Mouse (Mus musculus) MEL (cell line): ENCODE results near the gene Gdap1l1. TPM values are rescaled to one million over a fixed set of nuclear protein-coding genes. Genes with fewer than 3 reads are reported as not detected.

Experiments used
- DNase-seq: peaks from one replicate; pipeline ENCODE4 v3.0.0; 2011; ENCODE audit warnings: low read depth, low spot score
- H3K27ac ChIP-seq: 2 replicates; pipeline ENCODE4 v1.5.1; 2012; ENCODE audit warnings: low read depth, mild to moderate bottlenecking, control low read depth, low read length, moderate library complexity; ENCODE audit not compliant: control insufficient read depth
- H3K27me3 ChIP-seq, 2 experiments: fragments of 150-350 bp in 1 of 2; sonication (generic) in 1 of 2; 2 replicates each; pipeline ENCODE4 v1.6.1; 2012; ENCODE audit warnings: low read length in 2 of 2, mild to moderate bottlenecking in 2 of 2, improper control_type of control experiment in 1 of 2, moderate library complexity in 1 of 2; ENCODE audit not compliant: insufficient read depth in 2 of 2, control insufficient read depth in 1 of 2
- H3K36me3 ChIP-seq, 2 experiments: 2 replicates each; pipeline ENCODE4 v1.6.1; 2012 to 2014; ENCODE audit warnings: low read length in 2 of 2, improper control_type of control experiment in 1 of 2, inconsistent platforms in 1 of 2, mild to moderate bottlenecking in 1 of 2; ENCODE audit not compliant: insufficient read depth in 2 of 2, control insufficient read depth in 1 of 2
- H3K4me1 ChIP-seq, 2 experiments: fragments of 150-350 bp in 1 of 2; sonication (generic) in 1 of 2; 2 replicates each; pipeline ENCODE4 v1.6.1; 2012; ENCODE audit warnings: low read length in 2 of 2, improper control_type of control experiment in 1 of 2, mild to moderate bottlenecking in 1 of 2; ENCODE audit not compliant: insufficient read depth in 2 of 2, control insufficient read depth in 1 of 2
- H3K4me3 ChIP-seq, 2 experiments: fragments of 150-350 bp in 1 of 2; sonication (generic) in 1 of 2; 2 replicates each; pipeline ENCODE4 v1.5.1; 2012; ENCODE audit warnings: low read depth in 2 of 2, low read length in 2 of 2, mild to moderate bottlenecking in 2 of 2, moderate library complexity in 2 of 2, control low read depth in 1 of 2, improper control_type of control experiment in 1 of 2; ENCODE audit not compliant: control insufficient read depth in 1 of 2, insufficient read depth in 1 of 2
- H3K79me2 ChIP-seq: 2 replicates; pipeline ENCODE4 v1.6.1; 2012; ENCODE audit warnings: mild to moderate bottlenecking, low read length, moderate library complexity; ENCODE audit not compliant: control insufficient read depth, poor library complexity, insufficient read depth
- H3K9ac ChIP-seq: 2 replicates; pipeline ENCODE4 v1.6.1; 2012; ENCODE audit warnings: low read depth, mild to moderate bottlenecking, control low read depth, low read length, moderate library complexity; ENCODE audit not compliant: control insufficient read depth, poor library complexity, severe bottlenecking
- H3K9me3 ChIP-seq: fragments of 150-350 bp; sonication (generic); replicated peaks from 2 replicates; pipeline ENCODE4 v1.6.1; 2012; ENCODE audit warnings: mild to moderate bottlenecking, low read length, improper control_type of control experiment, moderate library complexity; ENCODE audit not compliant: insufficient read depth
- CHD1 ChIP-seq: IDR thresholded peaks from 2 replicates; pipeline ENCODE4 v1.6.1; 2012; ENCODE audit warnings: low read depth, mild to moderate bottlenecking, inconsistent platforms, low read length, improper control_type of control experiment
- CHD2 ChIP-seq: IDR thresholded peaks from 2 replicates; pipeline ENCODE4 v1.6.1; 2011; ENCODE audit warnings: low read length, improper control_type of control experiment
- E2F4 ChIP-seq: IDR thresholded peaks from 2 replicates; pipeline ENCODE4 v1.6.1; 2011; ENCODE audit warnings: low read depth, low read length, improper control_type of control experiment, borderline replicate concordance
- ELF1 ChIP-seq: IDR thresholded peaks from 2 replicates; pipeline ENCODE4 v1.6.1; 2014; ENCODE audit warnings: low read depth, mild to moderate bottlenecking, inconsistent platforms, low read length, improper control_type of control experiment, moderate library complexity
- ETS1 ChIP-seq: IDR thresholded peaks from 2 replicates; pipeline ENCODE4 v1.6.1; 2012; ENCODE audit warnings: low read depth, mild to moderate bottlenecking, inconsistent platforms, low read length, improper control_type of control experiment, moderate library complexity
- GATA1 ChIP-seq: IDR thresholded peaks from 2 replicates; pipeline ENCODE4 v1.6.1; 2011; ENCODE audit warnings: low read depth, low read length, improper control_type of control experiment
- JUND ChIP-seq: IDR thresholded peaks from 2 replicates; pipeline ENCODE4 v1.6.1; 2011; ENCODE audit warnings: low read depth, mild to moderate bottlenecking, improper control_type of control experiment, low read length
- MAX ChIP-seq: IDR thresholded peaks from 2 replicates; pipeline ENCODE4 v1.6.1; 2011; ENCODE audit warnings: low read length, improper control_type of control experiment
- MEF2A ChIP-seq: IDR thresholded peaks from 2 replicates; pipeline ENCODE4 v1.6.1; 2014; ENCODE audit warnings: low read depth, mild to moderate bottlenecking, inconsistent platforms, low read length, improper control_type of control experiment; ENCODE audit not compliant: poor library complexity, insufficient replicate concordance, severe bottlenecking; ENCODE audit errors: extremely low read depth
- MXI1 ChIP-seq: IDR thresholded peaks from 2 replicates; pipeline ENCODE4 v1.6.1; 2011; ENCODE audit warnings: mild to moderate bottlenecking, low read depth, low read length, improper control_type of control experiment
- MYC ChIP-seq: IDR thresholded peaks from 2 replicates; pipeline ENCODE4 v1.6.1; 2011; ENCODE audit warnings: low read depth, mild to moderate bottlenecking, low read length, improper control_type of control experiment, moderate library complexity
- NELFE ChIP-seq: IDR thresholded peaks from 2 replicates; pipeline ENCODE4 v1.6.1; 2011; ENCODE audit warnings: low read depth, low read length, improper control_type of control experiment
- POLR2AphosphoS2 ChIP-seq: IDR thresholded peaks from 2 replicates; pipeline ENCODE4 v1.6.1; 2011; ENCODE audit warnings: low read length, improper control_type of control experiment
- POLR2AphosphoS5 ChIP-seq: IDR thresholded peaks from 2 replicates; pipeline ENCODE4 v1.6.1; 2012; ENCODE audit warnings: low read depth, borderline replicate concordance, mild to moderate bottlenecking, inconsistent platforms, low read length, moderate library complexity, mixed read lengths
- RCOR1 ChIP-seq: IDR thresholded peaks from 2 replicates; pipeline ENCODE4 v1.6.1; 2012; ENCODE audit warnings: low read depth, mild to moderate bottlenecking, inconsistent platforms, low read length, improper control_type of control experiment
- SIN3A ChIP-seq: IDR thresholded peaks from 2 replicates; pipeline ENCODE4 v1.6.1; 2012; ENCODE audit warnings: low read length, improper control_type of control experiment, inconsistent platforms
- TAL1 ChIP-seq: IDR thresholded peaks from 2 replicates; pipeline ENCODE4 v1.6.1; 2012; ENCODE audit warnings: mild to moderate bottlenecking, inconsistent platforms, low read length, moderate library complexity, mixed read lengths
- TBP ChIP-seq: IDR thresholded peaks from 2 replicates; pipeline ENCODE4 v1.8.0; 2011; ENCODE audit warnings: low read depth, low read length, improper control_type of control experiment
- UBTF ChIP-seq: IDR thresholded peaks from 2 replicates; pipeline ENCODE4 v1.6.1; 2012; ENCODE audit warnings: low read depth, mild to moderate bottlenecking, inconsistent platforms, low read length, improper control_type of control experiment, moderate library complexity, borderline replicate concordance; ENCODE audit not compliant: insufficient read depth
- USF2 ChIP-seq, 2 experiments: IDR thresholded peaks; 2 replicates each; pipeline ENCODE4 v1.6.1; 2011 to 2012; ENCODE audit warnings: improper control_type of control experiment in 2 of 2, low read length in 2 of 2, borderline replicate concordance in 1 of 2, inconsistent platforms in 1 of 2, low read depth in 1 of 2, mild to moderate bottlenecking in 1 of 2; ENCODE audit not compliant: insufficient read depth in 1 of 2
- ZC3H11A ChIP-seq: IDR thresholded peaks from 2 replicates; pipeline ENCODE4 v1.6.1; 2012; ENCODE audit warnings: low read depth, mild to moderate bottlenecking, inconsistent platforms, low read length, improper control_type of control experiment
- ZMIZ1 ChIP-seq: IDR thresholded peaks from 2 replicates; pipeline ENCODE4 v1.6.1; 2012; ENCODE audit warnings: low read depth, mild to moderate bottlenecking, inconsistent platforms, low read length, improper control_type of control experiment, moderate library complexity
- ZNF384 ChIP-seq: IDR thresholded peaks from 2 replicates; pipeline ENCODE4 v1.6.1; 2012; ENCODE audit warnings: low read depth, mild to moderate bottlenecking, inconsistent platforms, low read length, improper control_type of control experiment
- polyA plus RNA-seq, 2 experiments: library from polyadenylated mRNA; stranded (reverse) in 1 of 2; unstranded in 1 of 2; fragments of >175 nt in 1 of 2; fragments of >200 nt in 1 of 2; gene quantifications; 2 replicates each; pipeline versions ENCODE4 v1.2.1 to v1.2.4; 2012; ENCODE audit warnings: low replicate concordance in 2 of 2, low read depth in 1 of 2; ENCODE audit not compliant: insufficient read length in 2 of 2, insufficient read depth in 1 of 2, missing spikeins in 1 of 2
- total RNA-seq: library from RNA; depleted of rRNA; stranded (reverse); fragments of 300-350 nt; gene quantifications from 2 replicates; pipeline ENCODE4 v1.2.3, GENCODE M21; 2012

Gene Gdap1l1
- total and polyA plus RNA-seq, 3 experiments: not detected

- Histone ChIP-seq H3K4me3 (no peak overlapping the region), H3K9ac (no peak overlapping the region), H3K4me1 (0 out of 4 replicates have a peak, but pooled peaks cover 0 to 3% of the 10 kb centered on the region in 2 experiments), H3K27me3 (peaks cover 7 to 10% of the 10 kb centered on the region in 2 experiments; a peak in 3 of 4 replicates), H3K9me3 (no peaks in the 10 kb centered on the region), H3K27ac (no peak overlapping the region), H3K36me3 (no peaks in the 10 kb centered on the region), H3K79me2 (no peaks in the 10 kb centered on the region)
- DNase-seq: peak; percentile 57
- TF ChIP-seq MYC (no peak), UBTF (no peak), ETS1 (no peak), GATA1 (no peak), ZMIZ1 (no peak), JUND (no peak), RCOR1 (no peak), CHD2 (no peak), E2F4 (no peak), POLR2AphosphoS2 (no peak), USF2 (IDR thresholded peaks at IDR 0.05; ENCODE audit: borderline replicate concordance in 1 of 2, insufficient read depth in 1 of 2, low read depth in 1 of 2, low read length in 2 of 2) (no peak), ZC3H11A (no peak), SIN3A (no peak), MAX (no peak), TBP (no peak), TAL1 (no peak), ELF1 (no peak), MXI1 (no peak), POLR2AphosphoS5 (no peak), MEF2A (no peak)
Measured at GRCm38 (mm10) chr2:163438619-163439451, 559 bp downstream of the Gdap1l1 start.

GRCm38 (mm10) chr2:163439488-163439887 lies 1.2 kb downstream of the Gdap1l1 start:
- TF ChIP-seq ZC3H11A (no peak), NELFE (no peak), ZNF384 (no peak), CHD1 (no peak), JUND (no peak)
- Histone ChIP-seq H3K9me3 (no peaks in the 10 kb centered on the region), H3K27ac (no peak overlapping the region), H3K4me1 (no peaks in the 10 kb centered on the region), H3K9ac (no peak overlapping the region), H3K36me3 (no peaks in the 10 kb centered on the region), H3K4me3 (no peak overlapping the region), H3K79me2 (no peaks in the 10 kb centered on the region), H3K27me3 (peaks cover 7 to 16% of the 10 kb centered on the region in 2 experiments; a peak in 3 of 4 replicates)
- no peak for DNase-seq
